Mouse (Mus musculus) left cerebral cortex, postnatal 36 days (tissue): ENCODE measurements around the gene Prr12. TPM values are rescaled to one million over a fixed set of nuclear protein-coding genes. Genes with fewer than 3 reads are reported as not detected.
"Not testable (repeated sequence)": the region's sequence is repeated elsewhere in the genome, so short reads cannot be mapped to it uniquely, and the experiment has no call there.

Experiments
- DNase-seq, 2 experiments: peaks; one replicate each; pipeline ENCODE4 v3.0.0; 2021 to 2022; ENCODE audit warnings: low spot score in 2 of 2, mixed read lengths in 1 of 2
- intact Hi-C: fragments of 180-260 bp; cut with DNase I; formaldehyde crosslinking; loops from one replicate; pipeline ENCODE4 v1.15.1; 2025
- total RNA-seq, 2 experiments: library from RNA; stranded (reverse); gene quantifications; 2 replicates each; pipeline ENCODE4 v1.2.3; 2021

The Prr12 gene
- total RNA-seq, 2 experiments from 2014 or later: 64.9 to 75.3 TPM

DNA sequence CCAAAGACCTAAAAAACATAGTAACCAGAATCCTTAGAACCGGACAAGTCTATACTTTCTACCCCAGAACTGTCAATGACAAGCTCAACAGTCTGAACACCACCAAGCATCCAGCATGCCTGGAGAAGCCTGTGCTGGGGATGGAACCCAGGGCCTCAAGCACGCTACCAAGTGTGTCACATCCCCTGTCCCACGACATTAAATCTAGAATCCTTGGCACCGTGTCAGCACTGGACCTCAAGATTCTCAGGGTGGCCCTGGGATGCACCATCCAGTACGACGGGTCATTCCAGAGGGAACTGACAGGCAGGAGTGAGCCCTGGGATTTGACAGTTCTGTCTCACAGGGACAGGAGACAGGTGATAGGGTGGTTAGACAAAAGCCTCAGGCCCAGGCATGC, 22.7 kb downstream of the Prr12 start:
- no peak for DNase-seq
- intact Hi-C loops: no loop called here

DNA sequence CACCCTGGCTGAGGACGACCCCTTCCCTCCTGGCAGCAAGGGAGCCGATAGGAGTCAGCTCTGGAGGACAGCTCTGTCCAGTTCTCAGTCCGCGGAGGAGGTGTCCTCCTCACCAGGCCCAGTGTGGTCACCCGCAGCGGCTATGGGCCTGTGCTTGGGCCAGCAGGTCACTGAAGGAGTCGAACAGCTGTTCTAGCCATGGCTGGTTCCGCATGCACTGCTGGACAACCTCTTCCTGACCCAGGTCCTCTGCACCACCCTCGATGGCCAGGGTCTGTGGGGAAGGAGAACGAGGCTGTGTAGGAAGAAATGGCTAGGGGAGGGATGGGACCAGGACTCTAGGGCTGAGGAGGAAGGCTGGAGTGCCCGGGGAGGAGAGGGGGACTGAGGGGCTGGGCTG, 24.3 kb downstream of the Prr12 start:
- DNase-seq: no peak
- intact Hi-C loops: no loop called here

DNA sequence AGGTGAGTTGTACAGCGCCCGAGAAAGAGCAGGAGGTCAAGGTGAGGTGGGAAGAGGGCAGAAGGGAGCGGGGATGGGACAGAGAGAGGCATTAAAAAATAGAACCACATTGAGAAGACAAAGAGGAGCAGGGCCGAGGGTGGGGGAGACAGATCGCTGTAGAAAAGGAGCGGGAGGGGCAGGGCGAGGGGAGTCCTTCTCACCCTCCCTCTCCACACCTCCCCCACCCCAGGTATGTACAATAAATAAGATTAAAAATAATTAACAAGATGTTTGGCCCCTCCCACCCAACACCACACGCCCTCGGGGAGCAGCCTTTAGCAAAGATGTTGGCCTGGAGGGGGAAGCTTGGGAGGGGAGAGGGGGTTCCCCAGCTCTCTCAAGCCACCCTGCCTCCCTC, 24.9 kb downstream of the Prr12 start:
- intact Hi-C loops: no loop called here
- DNase-seq: no peak

DNA sequence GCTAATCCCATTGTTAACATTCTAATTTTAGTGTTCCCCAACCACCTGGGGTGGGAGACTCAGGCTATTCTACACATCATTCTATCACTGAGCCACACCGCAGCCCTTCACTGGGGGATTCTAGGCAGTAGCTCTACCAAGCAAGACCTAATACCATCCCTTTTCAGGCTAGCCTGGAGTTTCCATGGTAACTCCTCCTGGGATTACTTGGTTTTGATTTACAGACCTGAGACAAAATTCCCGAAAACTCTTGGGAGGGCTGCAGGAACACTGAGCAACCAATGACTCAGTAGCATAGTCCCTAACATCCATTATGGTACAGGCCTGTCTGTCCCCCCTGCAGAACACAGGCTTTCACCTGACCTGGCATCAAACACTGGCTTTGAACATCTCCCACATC, 26.4 kb downstream of the Prr12 start:
- no peak for DNase-seq
- intact Hi-C loops: no loop called here

DNA sequence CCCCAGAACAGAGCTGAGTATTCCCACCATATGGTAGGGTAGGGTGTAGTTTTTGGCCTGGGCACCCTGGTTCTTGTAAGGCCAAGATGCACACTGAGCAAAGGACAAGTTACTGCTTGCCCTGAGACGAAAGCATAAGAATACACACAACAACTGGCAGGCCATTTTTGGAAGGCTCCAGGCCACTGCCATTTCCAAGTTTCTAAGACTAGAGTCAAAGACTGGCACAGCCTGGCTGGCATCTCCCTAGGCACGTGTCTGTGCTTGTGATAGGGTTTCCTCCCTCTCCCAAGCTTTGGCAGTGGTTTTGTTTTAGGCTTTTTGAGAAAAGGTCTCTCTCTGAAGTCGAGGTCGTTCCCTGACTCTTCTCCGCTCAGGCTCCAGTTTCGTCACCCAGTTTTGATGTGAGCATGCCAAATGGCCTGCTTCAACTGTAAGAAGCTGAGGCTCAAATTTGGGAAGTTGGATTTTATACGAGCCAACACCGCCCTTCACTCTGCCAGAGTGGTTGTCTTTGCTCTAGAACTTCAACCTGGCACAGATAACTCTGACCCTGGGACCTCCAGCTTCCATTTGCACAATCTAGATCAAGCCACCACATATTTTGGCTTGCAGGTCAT, 27.0 kb downstream of the Prr12 start:
- no peak for DNase-seq
- intact Hi-C loops: no loop called here

DNA sequence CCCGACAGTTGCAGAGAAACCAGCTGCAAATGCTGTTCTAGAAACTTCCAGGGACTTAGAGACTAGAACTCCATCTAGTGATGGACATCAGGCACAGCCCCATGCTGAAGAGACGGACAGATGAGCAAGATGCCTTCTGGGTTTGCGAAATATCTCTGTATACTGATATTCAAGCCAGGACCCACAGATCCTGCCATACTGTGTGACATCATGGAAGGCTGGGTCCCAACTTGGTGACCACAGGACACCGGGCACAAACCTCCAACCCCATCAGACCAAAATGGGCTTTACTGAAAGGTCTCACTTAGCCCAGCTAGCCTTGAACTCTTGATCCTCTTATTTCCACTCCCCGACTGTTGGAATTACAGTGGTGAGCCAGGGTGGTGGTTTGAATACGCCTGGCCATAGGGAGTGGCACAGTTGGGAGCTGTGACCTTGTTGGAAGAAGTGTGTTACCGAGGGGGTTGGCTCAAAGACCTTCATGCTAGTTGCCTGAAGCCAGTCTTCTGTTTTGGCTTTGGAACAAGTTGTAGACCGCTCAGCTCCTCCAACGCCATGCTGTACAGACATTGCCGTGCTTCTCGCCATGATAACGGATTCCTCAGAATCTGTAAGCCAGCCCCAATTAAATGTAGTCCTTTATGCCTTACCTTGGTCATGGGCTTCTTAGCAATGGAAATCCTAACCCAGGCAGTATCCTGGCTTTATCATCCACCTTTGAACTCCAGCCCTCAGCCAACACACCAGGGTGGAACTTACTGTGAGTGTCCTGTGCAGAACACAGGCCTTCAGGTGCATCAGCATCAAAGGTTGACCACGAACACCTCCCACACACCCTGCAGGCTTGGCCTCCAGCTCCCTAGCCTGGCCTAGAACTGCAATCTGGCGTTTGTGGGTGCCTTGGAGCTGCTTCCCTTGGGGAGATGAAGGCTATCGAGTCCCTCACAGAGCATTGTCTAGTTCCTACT, 28.1 kb downstream of the Prr12 start:
- no peak for DNase-seq

DNA sequence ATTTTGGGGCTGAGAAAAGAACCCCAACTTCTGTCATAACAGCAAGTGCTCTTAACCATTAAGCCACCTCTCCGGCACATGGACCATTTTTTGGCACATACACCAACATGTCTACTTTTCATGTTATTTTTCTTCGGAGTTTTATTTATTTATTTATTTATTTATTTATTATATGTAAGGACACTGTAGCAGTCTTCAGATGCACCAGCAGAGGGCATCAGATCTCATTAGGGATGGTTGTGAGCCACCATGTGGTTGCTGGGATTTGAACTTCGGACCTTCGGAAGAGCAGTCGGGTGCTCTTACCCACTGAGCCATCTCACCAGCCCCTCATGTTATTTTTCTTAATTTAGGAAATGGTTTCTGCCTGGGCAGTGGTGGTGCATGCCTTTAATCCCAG, 29.0 kb downstream of the Prr12 start:
- DNase-seq, intact Hi-C loops: not testable (repeated sequence)

More for the DNA sequence above, 28.1 kb downstream of the Prr12 start:
- intact Hi-C loops: no loop called here

DNA sequence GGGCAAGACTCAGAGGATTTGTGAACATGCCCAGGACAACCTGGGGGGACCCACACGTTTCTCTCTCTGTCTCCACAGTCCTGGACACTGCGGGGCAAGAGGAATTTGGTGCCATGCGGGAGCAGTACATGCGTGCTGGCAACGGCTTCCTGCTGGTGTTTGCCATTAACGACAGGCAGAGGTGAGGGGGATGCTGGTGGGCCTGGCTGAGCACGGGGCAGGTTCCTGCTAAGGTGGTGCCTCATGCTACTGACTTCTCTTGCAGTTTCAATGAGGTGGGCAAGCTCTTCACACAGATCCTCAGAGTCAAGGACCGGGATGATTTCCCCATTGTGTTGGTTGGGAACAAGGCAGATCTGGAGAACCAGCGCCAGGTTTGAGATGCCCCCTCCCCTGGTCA, 32.5 kb downstream of the Prr12 start:
- DNase-seq: no peak
- intact Hi-C loops: no loop called here

DNA sequence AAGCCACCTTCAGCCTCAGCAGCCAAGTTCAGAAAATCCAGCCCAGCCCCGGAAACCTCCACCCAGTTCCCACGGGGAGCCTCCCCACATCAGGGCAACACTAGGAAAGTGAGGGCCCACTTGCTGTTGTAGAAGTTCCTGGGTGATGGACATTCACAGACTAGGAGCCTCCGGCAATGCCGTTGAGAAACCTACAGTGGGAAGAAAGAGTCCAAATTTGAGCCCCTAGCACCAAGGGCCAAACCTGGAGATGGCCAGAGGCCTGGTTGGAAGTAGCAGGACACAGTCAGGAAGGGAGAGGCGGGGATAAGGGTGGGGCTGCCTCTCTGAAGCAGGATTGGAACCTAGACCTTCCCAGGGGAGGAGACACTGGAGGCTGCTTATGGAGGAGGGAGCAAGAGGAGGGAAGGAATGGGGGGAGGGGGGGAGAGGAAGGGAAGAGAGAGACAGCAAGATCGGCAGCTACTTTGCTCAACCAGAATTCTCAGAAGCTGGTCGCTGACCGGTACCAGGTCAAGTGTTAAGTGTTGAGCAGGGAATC, 33.6 kb downstream of the Prr12 start:
- DNase-seq: no peak
- intact Hi-C loops: loop anchor here (5.0 kb wide), 1 partner anchor 33 kb away; the partner anchor contains the start of gene Prr12

DNA sequence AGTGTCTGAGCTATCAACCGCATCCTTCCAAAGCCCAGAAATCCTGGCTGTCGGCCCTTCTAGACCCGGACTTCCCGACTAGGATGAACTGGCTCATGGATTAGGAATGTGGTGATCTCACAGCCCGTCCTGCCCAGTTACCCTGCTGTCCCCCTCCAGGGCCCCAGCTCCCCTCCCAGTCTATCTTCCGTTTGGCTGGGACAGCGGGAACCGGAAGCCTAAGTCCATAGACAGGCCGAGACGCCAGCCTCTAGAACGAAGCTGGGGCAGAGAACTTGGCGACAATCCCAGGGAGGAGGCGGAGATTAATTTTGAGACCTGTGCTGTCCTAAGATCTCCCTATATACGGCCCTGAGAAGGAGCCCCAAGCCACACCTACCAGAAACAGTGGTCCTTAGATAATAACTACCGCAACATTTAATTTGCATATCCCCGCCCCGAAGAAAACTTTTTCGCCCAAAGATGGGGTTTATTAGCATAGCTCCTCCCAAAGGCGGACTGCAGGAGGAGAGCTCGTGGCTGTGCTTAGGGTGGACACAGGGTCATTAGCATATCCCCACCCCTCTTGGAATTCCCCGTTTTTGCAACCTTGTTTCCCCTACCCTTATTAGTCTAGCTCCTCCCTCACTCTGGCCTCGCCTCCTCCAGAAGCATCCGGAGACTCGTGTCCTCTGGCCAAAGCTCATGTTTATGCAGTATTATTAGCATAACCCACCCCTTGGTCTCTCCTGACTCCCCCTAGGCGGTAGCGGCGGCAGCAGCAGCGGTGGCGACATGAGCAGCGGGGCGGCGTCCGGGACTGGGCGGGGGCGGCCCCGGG, 35.2 kb downstream of the Prr12 start, which contains the start of gene Rras:
Rras (plus strand) TSS at position 720 of the 820 bp plus-strand sequence.
- peak; percentile 81 to 83 for DNase-seq
- intact Hi-C loops: loop anchor here (2.0 to 5.0 kb wide), 2 partner anchors 21 to 35 kb away; partner anchors contain the start of genes Irf3 and Prr12

DNA sequence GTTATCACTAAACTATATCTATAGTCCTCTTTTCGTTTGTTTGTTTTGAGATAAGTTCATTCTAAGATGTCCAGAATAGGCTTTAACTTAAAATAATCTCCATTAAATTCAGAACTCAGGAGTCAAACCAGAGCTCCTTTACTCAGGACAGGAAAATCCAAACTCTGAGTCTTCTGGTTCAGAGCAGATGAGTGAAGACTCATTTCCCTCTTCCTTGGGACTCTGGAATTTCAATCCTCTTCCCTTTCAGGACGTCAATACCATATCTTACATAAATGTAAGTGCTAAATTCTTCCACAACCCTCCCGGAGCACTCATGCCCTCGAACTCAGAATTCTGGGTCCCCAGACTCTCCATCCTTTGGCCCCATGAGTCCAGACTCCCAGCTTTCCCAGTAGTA, 35.9 kb downstream of the Prr12 start:
- no peak for DNase-seq
- intact Hi-C loops: loop anchor here (2.0 to 5.0 kb wide), 2 partner anchors 20 to 36 kb away; partner anchors contain the start of genes Irf3 and Prr12

DNA sequence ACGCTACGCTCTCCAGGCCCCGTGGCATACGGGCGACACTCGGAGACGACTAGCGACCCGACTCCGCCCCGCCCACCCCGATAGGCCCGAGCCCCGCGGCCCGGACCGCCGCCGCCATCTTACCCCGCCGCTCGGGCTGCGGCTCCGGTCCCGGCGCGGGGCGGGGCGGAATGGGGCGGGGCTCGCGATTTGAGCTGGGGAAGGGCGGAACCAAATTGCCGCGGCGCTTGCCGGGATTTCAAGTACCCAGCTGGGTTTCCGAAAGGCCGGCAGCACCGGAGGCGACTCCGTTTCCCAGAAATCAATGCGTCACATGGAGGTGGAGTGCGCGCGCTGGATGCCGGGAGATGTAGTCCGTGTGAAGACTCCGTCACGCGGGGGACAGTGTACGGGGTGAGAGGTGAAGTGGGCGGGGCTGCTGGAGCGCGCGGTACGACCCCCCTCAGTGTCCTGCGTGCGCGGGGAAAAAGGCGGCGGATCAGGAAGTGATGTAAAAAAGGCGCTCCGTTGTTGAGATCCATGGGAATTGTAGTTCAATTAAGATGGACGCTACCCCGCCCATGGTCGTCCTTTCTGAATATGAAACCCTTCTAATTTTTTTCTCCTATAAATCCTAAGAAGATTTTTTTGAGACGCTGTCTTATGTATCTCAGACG, 36.6 kb downstream of the Prr12 start, which contains the start of gene Scaf1:
Scaf1 (minus strand) TSS at position 407 of the 656 bp plus-strand sequence.
- intact Hi-C loops: loop anchor here (2.0 to 5.0 kb wide), 2 partner anchors 19 to 36 kb away; partner anchors contain the start of genes Irf3 and Prr12
- peak; percentile 99 to 100 for DNase-seq

DNA sequence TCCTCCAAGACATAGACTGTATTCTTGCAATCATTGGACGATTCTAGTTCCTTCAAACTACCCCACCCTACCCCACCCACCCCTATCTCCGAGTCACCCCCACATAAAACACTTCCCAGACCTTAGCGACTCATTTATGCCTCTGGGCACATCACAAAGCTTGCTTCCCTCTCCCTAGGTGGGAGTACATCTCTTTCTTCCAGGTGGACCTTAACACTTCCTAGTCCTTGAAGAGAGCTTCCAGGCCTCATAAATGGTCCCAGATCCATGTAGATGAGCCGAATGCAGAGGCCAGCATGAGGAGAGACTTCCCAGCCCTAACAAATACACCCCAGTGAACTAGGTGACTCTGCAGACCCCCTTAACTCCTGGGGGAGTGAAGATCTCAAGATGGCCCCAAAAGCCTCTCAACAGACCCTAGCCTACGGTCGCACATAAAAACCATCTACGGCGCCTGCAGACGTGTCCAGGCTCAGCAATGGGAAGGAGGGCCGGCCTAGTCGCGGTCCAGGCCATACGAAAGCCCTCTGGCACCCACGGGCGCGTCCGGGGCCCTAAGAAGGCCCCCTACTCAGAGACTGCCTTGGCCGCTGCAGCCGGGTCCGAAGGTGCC, 37.2 kb downstream of the Prr12 start:
- intact Hi-C loops: loop anchor here (5.0 kb wide), 1 partner anchor 37 kb away; the partner anchor contains the start of gene Prr12
- DNase-seq: no peak

DNA sequence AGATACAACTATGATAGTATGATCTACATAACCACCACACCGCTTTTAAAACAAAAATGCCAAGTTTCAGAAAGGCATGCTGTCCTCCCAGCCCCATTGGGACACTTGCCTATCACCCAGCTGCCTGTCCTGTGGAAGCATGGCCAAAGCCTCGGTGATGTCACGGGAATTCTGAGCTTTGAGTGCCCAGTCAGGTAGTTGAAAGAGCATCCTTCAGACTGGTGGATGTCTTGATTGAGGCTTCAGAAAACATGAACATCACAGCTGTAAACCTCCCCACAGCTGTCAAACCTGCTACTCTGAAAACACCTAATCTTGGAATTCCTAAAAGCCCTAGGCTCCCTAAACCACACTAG, 38.6 kb downstream of the Prr12 start:
- intact Hi-C loops: no loop called here
- DNase-seq: no peak

DNA sequence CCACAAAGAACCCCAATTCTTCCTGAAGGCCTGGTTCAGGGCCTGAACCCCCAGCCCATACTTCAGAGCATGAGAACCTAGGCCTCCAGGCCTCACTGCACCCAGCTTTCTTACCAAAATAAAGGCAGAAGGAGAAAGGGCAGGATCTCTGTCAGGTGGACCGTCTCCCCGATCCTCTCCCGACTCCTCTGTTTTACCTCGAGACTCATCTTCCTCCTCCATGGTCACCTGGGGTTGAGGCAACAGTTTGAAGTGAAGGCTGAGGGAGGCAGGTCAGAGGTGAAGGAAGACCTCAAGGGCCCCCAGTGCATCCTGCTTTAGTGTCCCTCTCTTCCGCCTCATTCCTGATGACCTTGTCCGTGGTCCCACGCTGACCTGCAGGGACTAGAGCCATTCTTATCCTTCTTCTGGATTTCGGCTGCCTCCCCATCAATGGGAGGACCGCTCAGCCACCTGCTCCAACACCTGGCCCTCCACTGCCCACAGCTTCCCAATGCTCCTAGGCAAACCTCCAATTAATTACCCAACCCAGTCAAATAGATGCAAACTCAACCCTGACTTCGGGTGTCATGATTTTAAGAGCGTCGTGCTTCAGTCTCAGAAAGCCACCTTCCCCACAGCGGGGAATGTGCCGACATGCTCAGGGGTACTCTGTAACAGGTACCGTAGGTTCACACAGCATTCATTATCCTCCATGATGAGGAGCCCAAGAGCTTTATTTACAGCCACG, 39.1 kb downstream of the Prr12 start:
- intact Hi-C loops: no loop called here
- DNase-seq: no peak

DNA sequence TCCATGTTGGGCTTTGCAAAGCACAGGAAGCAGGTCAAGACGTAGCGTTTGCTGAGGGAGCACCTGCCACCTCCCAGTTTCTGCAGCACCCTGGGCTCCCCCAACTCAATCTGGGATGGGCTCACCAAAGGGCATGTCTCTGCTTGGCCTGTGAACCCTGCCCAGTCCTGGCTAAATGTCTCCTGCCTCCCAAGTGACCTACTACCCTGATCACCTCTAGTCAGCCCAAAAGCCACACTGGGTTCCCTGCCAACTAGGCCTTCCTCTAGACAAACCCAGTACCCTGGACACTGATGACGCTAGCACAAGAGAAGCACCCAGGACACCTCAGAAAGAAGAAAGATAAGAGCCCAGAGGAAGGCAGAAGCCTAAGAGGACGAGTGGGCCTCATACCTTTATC, 39.9 kb downstream of the Prr12 start:
- DNase-seq: no peak
- intact Hi-C loops: no loop called here

DNA sequence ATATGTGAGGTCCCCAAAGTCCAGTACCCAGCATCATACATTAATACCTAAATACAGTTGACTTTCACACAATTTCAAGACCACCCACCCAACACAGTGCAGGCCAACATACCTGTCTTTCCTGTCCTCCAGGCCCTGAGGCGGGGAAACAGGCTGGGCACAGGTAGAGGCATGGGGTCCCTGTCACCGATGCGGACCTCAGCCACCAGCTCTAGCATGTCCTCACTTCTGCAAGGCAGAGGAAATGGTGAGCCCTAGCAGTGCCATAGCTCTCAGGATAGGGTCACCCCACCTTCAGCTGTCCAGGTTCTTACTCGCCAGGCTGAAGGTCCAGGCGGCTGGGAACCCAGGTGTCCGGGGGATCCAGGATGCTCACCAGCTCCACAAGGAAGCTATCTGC, 40.7 kb downstream of the Prr12 start:
- intact Hi-C loops: no loop called here
- DNase-seq: no peak

DNA sequence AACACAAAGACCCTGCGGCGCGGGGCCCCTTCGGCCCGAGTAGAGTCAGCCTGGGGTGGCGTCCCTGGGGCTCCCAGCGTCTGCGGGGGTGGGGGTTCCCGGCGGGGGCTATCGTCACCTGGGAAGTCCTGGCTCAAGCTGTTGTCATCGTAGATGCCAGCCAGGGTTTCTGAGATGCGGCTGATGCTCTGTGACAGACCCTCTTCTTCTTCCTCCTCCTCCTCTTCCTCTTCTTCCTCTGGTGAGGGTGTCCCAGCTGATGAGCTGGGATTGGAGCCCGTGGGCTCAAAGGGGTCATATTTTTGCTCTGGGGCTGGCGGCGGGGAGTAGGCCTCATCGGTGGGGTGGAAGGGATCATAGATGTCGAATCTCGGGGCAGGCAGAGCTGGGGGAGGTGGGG, 44.3 kb downstream of the Prr12 start:
- DNase-seq: no peak
- intact Hi-C loops: no loop called here
